Mouse (Mus musculus): ENCODE data around the gene Lman2l.

- no peak for TF ChIP-seq CTCF (IDR thresholded peaks at IDR 0.05; ENCODE audit: borderline replicate concordance, insufficient read depth, low read depth, low read length)
- TF ChIP-seq POLR2A (IDR thresholded peaks at IDR 0.05; ENCODE audit: borderline replicate concordance, insufficient read depth, low read length): no peak
Observed at GRCm38 (mm10) chr1:36483825-36484224, 38.8 kb upstream of the Lman2l start.
